Mouse (Mus musculus) midbrain, embryonic 11.5 days (tissue): ENCODE results near the gene Fam20a. TPM values are rescaled to one million over a fixed set of nuclear protein-coding genes. Genes with fewer than 3 reads are reported as not detected.
A peak's percentile ranks its signal among the peaks of the same experiment; 100 is the strongest.

Experiments
- ATAC-seq: fragments of 200-750 bp; cut with Nextera tagmentation; 2 replicates; pipeline ENCODE4 v1.8.0; 2017; ENCODE audit warnings: moderate TSS enrichment, moderate library complexity; ENCODE audit not compliant: low FRiP score
- DNase-seq: peaks from one replicate; pipeline ENCODE4 v3.0.0; 2015; ENCODE audit warnings: low spot score; ENCODE audit errors: missing footprints
- H3K27ac ChIP-seq: fragments of 300-500 bp; sonication (generic); 2 replicates; pipeline ENCODE4 v1.5.1; 2014; ENCODE audit warnings: low read depth, low read length
- H3K27me3 ChIP-seq: fragments of 300-500 bp; sonication (generic); 2 replicates; pipeline ENCODE4 v1.6.1; 2014; ENCODE audit warnings: mild to moderate bottlenecking, low read length, moderate library complexity, mixed read lengths; ENCODE audit not compliant: control insufficient read depth, insufficient read depth
- H3K36me3 ChIP-seq: fragments of 300-500 bp; sonication (generic); 2 replicates; pipeline ENCODE4 v1.6.1; 2014; ENCODE audit warnings: mild to moderate bottlenecking, low read length, moderate library complexity, mixed read lengths; ENCODE audit not compliant: control insufficient read depth, insufficient read depth
- H3K4me1 ChIP-seq: fragments of 300-500 bp; sonication (generic); 2 replicates; pipeline ENCODE4 v1.6.1; 2014; ENCODE audit warnings: low read length; ENCODE audit not compliant: control insufficient read depth, insufficient read depth
- H3K4me2 ChIP-seq: fragments of 300-500 bp; sonication (generic); 2 replicates; pipeline ENCODE4 v1.6.1; 2014; ENCODE audit warnings: mild to moderate bottlenecking, moderate library complexity
- H3K4me3 ChIP-seq: fragments of 300-500 bp; sonication (generic); 2 replicates; pipeline ENCODE4 v1.5.1; 2014; ENCODE audit warnings: low read depth, low read length
- H3K9ac ChIP-seq: fragments of 300-500 bp; sonication (generic); 2 replicates; pipeline ENCODE4 v1.6.1; 2014; ENCODE audit warnings: low read length
- H3K9me3 ChIP-seq: fragments of 300-500 bp; sonication (generic); 2 replicates; pipeline ENCODE4 v1.6.1; 2016; ENCODE audit warnings: low read length; ENCODE audit not compliant: control insufficient read depth
- WGBS: fragments of 180-500 bp; shearing (Covaris S2); extraction: QIAGEN DNeasy Blood & Tissue Kit; methylation state at CpG from one replicate; pipeline ENCODE4 v1.1.7; 2014; 5-methylcytosine and 5-hydroxymethylcytosine counted together
- polyA plus RNA-seq: library from polyadenylated mRNA; unstranded; fragments of >200 nt; fragmentation: Nextera tagmentation; extraction: Ambion mirVana; gene quantifications from 2 replicates; pipeline ENCODE4 v1.2.1, GENCODE M21; 2014

Gene Fam20a
- polyA plus RNA-seq, 1 experiment from 2014 or later, result 1.9 TPM

GRCm38 (mm10) chr11:109719399-109719798 is 2.7 kb downstream of the Fam20a start:
- 93% methylated on average over 3 of the region's 3 CpGs for WGBS
- H3K27me3 ChIP-seq, result peaks cover 22% of the 10 kb centered on the region
- peaks cover 2% of the 10 kb centered on the region; the same call in 1 of the 2 replicates for H3K4me1 ChIP-seq
- no peaks in the 10 kb centered on the region for H3K9me3 ChIP-seq
- H3K27ac ChIP-seq, result no peak overlapping the region
- DNase-seq, result peak; percentile 51
- no peak overlapping the region for H3K4me3 ChIP-seq
- no peaks in the 10 kb centered on the region for H3K36me3 ChIP-seq
- H3K4me2 ChIP-seq, result no peak overlapping the region
- ATAC-seq, result no peak
- H3K9ac ChIP-seq, result no peak overlapping the region

- ATAC-seq (no peak), DNase-seq (no peak)
- Histone ChIP-seq H3K4me1 (peaks cover 2% of the 10 kb centered on the region; the same call in 1 of the 2 replicates), H3K36me3 (no peaks in the 10 kb centered on the region), H3K4me3 (no peak overlapping the region), H3K9me3 (no peaks in the 10 kb centered on the region), H3K27ac (no peak overlapping the region), H3K4me2 (no peak overlapping the region), H3K27me3 (peaks cover 22% of the 10 kb centered on the region), H3K9ac (no peak overlapping the region)
- 92% methylated on average over 15 of the region's 15 CpGs for WGBS
These were observed 3.8 kb downstream of the Fam20a start for GRCm38 (mm10) chr11:109717966-109718895.

GRCm38 (mm10) chr11:109717448-109717847 is 4.6 kb downstream of the Fam20a start:
- 84% methylated on average over 5 of the region's 5 CpGs for WGBS
- Histone ChIP-seq H3K4me1 (peaks cover 2% of the 10 kb centered on the region; the same call in 1 of the 2 replicates), H3K9ac (no peak overlapping the region), H3K4me2 (no peak overlapping the region), H3K4me3 (no peak overlapping the region), H3K27ac (no peak overlapping the region), H3K9me3 (no peaks in the 10 kb centered on the region), H3K36me3 (no peaks in the 10 kb centered on the region), H3K27me3 (peaks cover 17% of the 10 kb centered on the region)
- ATAC-seq (no peak), DNase-seq (no peak)

GRCm38 (mm10) chr11:109716981-109717380 is 5.1 kb downstream of the Fam20a start:
- no peaks in the 10 kb centered on the region for H3K9me3 ChIP-seq
- no peak overlapping the region for H3K4me2 ChIP-seq
- H3K9ac ChIP-seq, result no peak overlapping the region
- WGBS, result 75% methylated on average over 7 of the region's 7 CpGs
- no peak overlapping the region for H3K27ac ChIP-seq
- DNase-seq, result no peak
- peaks cover 2% of the 10 kb centered on the region; the same call in 1 of the 2 replicates for H3K4me1 ChIP-seq
- ATAC-seq, result no peak
- no peaks in the 10 kb centered on the region for H3K36me3 ChIP-seq
- H3K27me3 ChIP-seq, result peaks cover 13% of the 10 kb centered on the region
- H3K4me3 ChIP-seq, result no peak overlapping the region

- Histone ChIP-seq H3K9ac (no peak overlapping the region), H3K36me3 (no peaks in the 10 kb centered on the region), H3K4me2 (no peak overlapping the region), H3K4me1 (no peaks in the 10 kb centered on the region), H3K4me3 (no peak overlapping the region), H3K27me3 (peaks cover 4% of the 10 kb centered on the region; the same call in 1 of the 2 replicates), H3K27ac (no peak overlapping the region), H3K9me3 (no peaks in the 10 kb centered on the region)
- peak; percentile 82 for DNase-seq
- 84% methylated on average over 12 of the region's 12 CpGs for WGBS
- no peak for ATAC-seq
These were observed 6.7 kb downstream of the Fam20a start for GRCm38 (mm10) chr11:109715311-109715781.

GRCm38 (mm10) chr11:109714341-109715247 is 7.5 kb downstream of the Fam20a start:
- no peaks in the 10 kb centered on the region; the same call in 1 of the 2 replicates for H3K27me3 ChIP-seq
- no peaks in the 10 kb centered on the region for H3K4me1 ChIP-seq
- H3K9me3 ChIP-seq, result no peaks in the 10 kb centered on the region
- ATAC-seq (no peak), DNase-seq (no peak)
- no peak overlapping the region for H3K4me3 ChIP-seq
- no peaks in the 10 kb centered on the region for H3K36me3 ChIP-seq
- H3K4me2 ChIP-seq, result no peak overlapping the region
- H3K27ac ChIP-seq, result no peak overlapping the region
- H3K9ac ChIP-seq, result no peak overlapping the region
- WGBS, result 89% methylated on average over 17 of the region's 17 CpGs

GRCm38 (mm10) chr11:109709501-109709900 is 12.6 kb downstream of the Fam20a start:
- ATAC-seq, result no peak
- Histone ChIP-seq H3K27me3 (no peaks in the 10 kb centered on the region), H3K27ac (no peak overlapping the region), H3K9ac (no peak overlapping the region), H3K36me3 (no peaks in the 10 kb centered on the region), H3K4me3 (no peak overlapping the region), H3K4me1 (no peaks in the 10 kb centered on the region), H3K9me3 (no peaks in the 10 kb centered on the region), H3K4me2 (no peak overlapping the region)
- DNase-seq, result no peak
- 87% methylated on average over 5 of the region's 5 CpGs for WGBS

- WGBS, result 89% methylated on average over 4 of the region's 4 CpGs
- DNase-seq (peak; percentile 62), ATAC-seq (no peak)
- no peak overlapping the region for H3K4me2 ChIP-seq
- no peaks in the 10 kb centered on the region for H3K27me3 ChIP-seq
- H3K4me3 ChIP-seq, result no peak overlapping the region
- H3K27ac ChIP-seq, result no peak overlapping the region
- no peak overlapping the region for H3K9ac ChIP-seq
- no peaks in the 10 kb centered on the region for H3K4me1 ChIP-seq
- no peaks in the 10 kb centered on the region for H3K36me3 ChIP-seq
- H3K9me3 ChIP-seq, result no peaks in the 10 kb centered on the region
These were observed 13.3 kb downstream of the Fam20a start for GRCm38 (mm10) chr11:109708786-109709185.
